Mouse (Mus musculus) liver, adult (tissue): Measurements from ENCODE around the gene Nod1.

Source experiments
- GATA4 ChIP-seq: IDR thresholded peaks from 2 replicates; pipeline ENCODE4 v1.6.1; 2014; ENCODE audit warnings: mild to moderate bottlenecking, low read length; ENCODE audit not compliant: insufficient replicate concordance

Gene Nod1

DNA sequence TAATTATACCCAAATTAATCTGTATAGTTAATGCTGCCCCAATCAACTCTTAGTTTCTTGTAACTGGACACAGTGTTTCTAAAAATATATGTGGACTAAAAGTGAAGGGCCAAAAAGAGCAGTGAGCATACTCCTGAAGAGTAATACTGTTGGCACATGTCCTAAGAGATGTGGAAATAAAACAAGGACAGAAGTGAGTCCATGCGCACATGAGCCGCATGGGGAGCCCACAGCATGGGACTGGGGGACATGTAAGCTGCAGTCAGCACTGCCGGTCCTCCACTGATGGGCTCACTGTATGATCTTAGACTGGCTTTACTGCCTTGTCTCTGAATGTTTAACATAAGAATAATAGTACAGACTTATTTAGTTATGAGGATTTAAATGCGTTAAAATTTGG lies 92.3 kb downstream of the Nod1 start:
- TF ChIP-seq GATA4 = no peak

DNA sequence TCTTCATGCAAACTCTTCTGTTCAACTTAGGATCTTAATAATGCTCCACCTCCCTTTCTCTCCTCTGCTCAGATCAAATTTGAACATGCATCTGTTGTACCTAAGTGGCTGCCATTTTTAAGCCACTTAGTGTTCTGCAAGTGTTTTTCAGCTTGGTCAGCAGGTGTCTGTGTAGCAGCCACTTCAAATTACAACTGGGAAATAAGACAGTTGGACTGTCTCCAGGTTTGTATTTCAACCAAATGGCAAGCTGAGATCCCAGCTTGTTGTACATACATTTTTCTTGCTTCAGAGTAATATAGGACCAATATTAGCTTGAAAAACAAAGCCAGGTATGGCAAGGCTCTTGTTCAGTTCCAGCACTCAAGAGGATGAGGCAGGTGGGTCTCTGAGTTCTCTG lies 93.9 kb downstream of the Nod1 start:
- no peak for TF ChIP-seq GATA4

DNA sequence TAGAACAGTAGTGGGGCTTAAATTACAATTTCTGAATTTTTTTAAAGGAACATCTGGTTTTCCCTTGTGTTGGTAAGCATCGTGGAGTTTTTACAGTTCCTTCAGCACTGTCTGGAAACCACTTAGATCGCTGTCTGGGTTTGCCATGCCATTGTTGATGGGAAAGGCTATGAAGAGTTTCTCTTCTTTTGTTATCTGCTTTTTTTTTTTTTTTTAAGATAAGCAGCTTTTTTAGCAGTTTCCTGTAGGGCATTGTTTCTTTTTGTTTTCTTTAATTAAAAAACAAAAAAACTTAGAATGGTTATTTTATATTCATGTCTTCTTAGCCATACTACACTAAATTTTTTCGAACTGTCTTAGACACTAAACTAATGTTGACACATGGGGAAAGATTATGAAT lies 94.8 kb downstream of the Nod1 start:
- no peak for TF ChIP-seq GATA4

DNA sequence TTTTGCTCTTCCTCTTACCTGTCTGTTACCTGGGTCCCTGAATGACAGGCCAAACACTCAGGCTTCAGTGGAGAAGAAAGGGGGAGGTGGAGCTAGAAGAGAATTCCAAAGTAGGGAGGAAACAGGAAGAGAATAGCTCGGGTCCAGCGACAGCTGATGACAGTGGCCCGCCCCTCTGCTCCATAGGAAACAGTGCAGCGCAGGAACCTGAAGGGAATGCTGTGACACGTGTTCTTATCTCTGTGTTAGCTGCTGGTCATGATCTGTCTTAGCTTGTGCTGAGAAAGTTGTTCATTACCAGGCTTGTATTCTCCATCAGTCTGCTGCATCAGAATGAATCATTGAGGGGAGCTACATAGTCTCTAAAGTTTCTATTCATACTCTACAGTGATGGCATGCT lies 95.6 kb downstream of the Nod1 start:
- TF ChIP-seq GATA4 = no peak
